Mouse (Mus musculus) E14TG2a.4 (cell line): ENCODE data around the gene Wipi2.
A peak's percentile ranks its signal among the peaks of the same experiment; 100 is the strongest.

Experiments used
- CTCF ChIP-seq: conservative IDR thresholded peaks from 2 replicates; pipeline ENCODE4 v1.5.1; 2014; ENCODE audit warnings: low read length
- NANOG ChIP-seq: IDR thresholded peaks from 2 replicates; pipeline ENCODE4 v1.6.1; 2014; ENCODE audit warnings: borderline replicate concordance, low read length, mixed read lengths

- TF ChIP-seq CTCF (peak; percentile 20; the same call in 1 of the 2 replicates), NANOG (no peak)
These were observed 84.9 kb downstream of the Wipi2 start for GRCm38 (mm10) chr5:142712373-142712772.
